Mouse (Mus musculus) stomach, postnatal 0 days (tissue): Measurements from ENCODE around the gene Gm44790.

ENCODE experiments used
- CTCF ChIP-seq: IDR thresholded peaks from 2 replicates; pipeline ENCODE4 v1.5.1; 2016; ENCODE audit warnings: antibody characterized with exemption, low read depth, mild to moderate bottlenecking, moderate library complexity
- EP300 ChIP-seq: optimal IDR thresholded peaks from 2 replicates; pipeline ENCODE3; 2016; ENCODE audit warnings: antibody characterized with exemption

DNA sequence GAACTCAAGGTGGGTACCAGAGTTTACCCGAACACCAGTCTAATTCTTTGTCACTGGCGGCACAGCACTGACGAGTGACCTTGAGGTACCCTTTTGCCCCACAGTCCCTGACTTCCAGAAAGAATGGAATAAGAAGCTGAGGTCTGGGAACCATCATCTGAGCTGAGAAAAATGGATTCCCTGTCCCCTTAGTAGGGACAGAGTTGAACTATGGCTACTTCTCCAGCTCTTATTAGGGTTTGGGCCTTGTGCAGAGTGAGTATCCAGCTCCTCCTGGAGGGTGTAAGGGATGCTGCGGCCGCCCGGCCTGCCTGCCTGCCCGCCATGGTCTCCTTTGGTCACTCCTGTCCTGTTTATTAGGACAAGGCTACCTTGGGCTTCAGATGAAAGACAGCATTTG lies 46.6 kb downstream of the Gm44790 start:
- TF ChIP-seq CTCF (peak; percentile 38), EP300 (no peak)
